Mouse (Mus musculus): ENCODE results near the gene Tcte2.
"Not testable (repeated sequence)": the region's sequence is repeated elsewhere in the genome, so short reads cannot be mapped to it uniquely, and the experiment has no call there.

The Tcte2 gene

GRCm38 (mm10) chr17:13761179-13761913, at the start of gene Tcte2:
TSS of gene Tcte2 (minus strand) at chr17:13761825.
- DNase-seq (ENCODE audit: inconsistent age in 2 of 2, low spot score in 1 of 2), result peak; percentile 72 to 85

- no peak for DNase-seq (ENCODE audit: inconsistent age in 2 of 2, low spot score in 1 of 2)
These were observed 44.4 kb upstream of the Tcte2 start for GRCm38 (mm10) chr17:13806016-13806415.

- peak; percentile 17 to 54 for DNase-seq (ENCODE audit: inconsistent age in 2 of 2, low spot score in 1 of 2)
These were observed 41.3 kb upstream of the Tcte2 start for GRCm38 (mm10) chr17:13802836-13803408.

- DNase-seq (ENCODE audit: inconsistent age in 2 of 2, low spot score in 1 of 2), result no peak
These were observed 36.1 kb upstream of the Tcte2 start for GRCm38 (mm10) chr17:13797691-13798090.

- DNase-seq (ENCODE audit: inconsistent age in 2 of 2, low spot score in 1 of 2), result not testable (repeated sequence)
These were observed 28.4 kb upstream of the Tcte2 start for GRCm38 (mm10) chr17:13790033-13790432.

- DNase-seq (ENCODE audit: inconsistent age in 2 of 2, low spot score in 1 of 2), result no peak
These were observed 21.8 kb upstream of the Tcte2 start for GRCm38 (mm10) chr17:13783469-13783868.

- no peak for DNase-seq (ENCODE audit: inconsistent age in 2 of 2, low spot score in 1 of 2)
These were observed 20.3 kb upstream of the Tcte2 start for GRCm38 (mm10) chr17:13781948-13782347.

GRCm38 (mm10) chr17:13778865-13779264, 17.2 kb upstream of the Tcte2 start:
- DNase-seq (ENCODE audit: inconsistent age in 2 of 2, low spot score in 1 of 2), result no peak

- DNase-seq (ENCODE audit: inconsistent age in 2 of 2, low spot score in 1 of 2), result peak; percentile 35 to 74
These were observed 16.1 kb upstream of the Tcte2 start for GRCm38 (mm10) chr17:13777676-13778075.

GRCm38 (mm10) chr17:13769256-13769655, 7.6 kb upstream of the Tcte2 start:
- DNase-seq (ENCODE audit: inconsistent age in 2 of 2, low spot score in 1 of 2), result peak in 1 of 2 experiments; percentile 61

GRCm38 (mm10) chr17:13768531-13768930, 6.9 kb upstream of the Tcte2 start:
- no peak for DNase-seq (ENCODE audit: inconsistent age in 2 of 2, low spot score in 1 of 2)

GRCm38 (mm10) chr17:13764911-13765310, 3.3 kb upstream of the Tcte2 start:
- DNase-seq (ENCODE audit: inconsistent age in 2 of 2, low spot score in 1 of 2), result not testable (repeated sequence)

- DNase-seq (ENCODE audit: inconsistent age in 2 of 2, low spot score in 1 of 2), result no peak
These were observed 2.2 kb upstream of the Tcte2 start for GRCm38 (mm10) chr17:13763819-13764218.

- DNase-seq (ENCODE audit: inconsistent age in 2 of 2, low spot score in 1 of 2), result no peak
These were observed 898 bp downstream of the Tcte2 start for GRCm38 (mm10) chr17:13760675-13761178.

GRCm38 (mm10) chr17:13759853-13760627, 1.6 kb downstream of the Tcte2 start, which contains the start of gene Afdn:
TSS of gene Afdn (plus strand) at chr17:13760539.
- peak; percentile 91 to 95 for DNase-seq (ENCODE audit: inconsistent age in 2 of 2, low spot score in 1 of 2)

GRCm38 (mm10) chr17:13759156-13759852, 2.3 kb downstream of the Tcte2 start:
- DNase-seq (ENCODE audit: inconsistent age in 2 of 2, low spot score in 1 of 2), result peak in 1 of 2 experiments; percentile 37

GRCm38 (mm10) chr17:13758586-13758985, 3.0 kb downstream of the Tcte2 start:
- DNase-seq (ENCODE audit: inconsistent age in 2 of 2, low spot score in 1 of 2), result no peak

- no peak for DNase-seq (ENCODE audit: inconsistent age in 2 of 2, low spot score in 1 of 2)
These were observed 6.7 kb downstream of the Tcte2 start for GRCm38 (mm10) chr17:13754940-13755339.

- no peak for DNase-seq (ENCODE audit: inconsistent age in 2 of 2, low spot score in 1 of 2)
These were observed 7.7 kb downstream of the Tcte2 start for GRCm38 (mm10) chr17:13753918-13754317.

- DNase-seq (ENCODE audit: inconsistent age in 2 of 2, low spot score in 1 of 2), result no peak
These were observed 12.6 kb downstream of the Tcte2 start for GRCm38 (mm10) chr17:13749027-13749426.

- DNase-seq (ENCODE audit: inconsistent age in 2 of 2, low spot score in 1 of 2), result no peak
These were observed 13.9 kb downstream of the Tcte2 start for GRCm38 (mm10) chr17:13747681-13748080.
